Mouse (Mus musculus) CH12.LX (cell line): ENCODE measurements at regions not wholly inside any gene's neighbourhood (a gene's known extent, or its start where the extent isn't known, plus 50 kb on each side); places are given as distances from the start of the nearest gene placed in this dataset.

Experiments
- CHD2 ChIP-seq: IDR thresholded peaks from 2 replicates; pipeline ENCODE4 v1.6.1; 2011; ENCODE audit warnings: low read length, improper control_type of control experiment
- CTCF ChIP-seq, 2 experiments: IDR thresholded peaks in 1 of 2; conservative IDR thresholded peaks in 1 of 2; 2 replicates each; pipeline ENCODE4 v1.5.1; 2011 to 2012; ENCODE audit warnings: low read depth in 2 of 2, low read length in 2 of 2, improper control_type of control experiment in 1 of 2, inconsistent platforms in 1 of 2, mild to moderate bottlenecking in 1 of 2, moderate library complexity in 1 of 2
- EP300 ChIP-seq: IDR thresholded peaks from 2 replicates; pipeline ENCODE4 v1.6.1; 2011; ENCODE audit warnings: low read length, improper control_type of control experiment
- TBP ChIP-seq: conservative IDR thresholded peaks from 2 replicates; pipeline ENCODE4 v1.6.1; 2011; ENCODE audit warnings: low read depth, low read length, improper control_type of control experiment
- ZNF384 ChIP-seq: IDR thresholded peaks from 2 replicates; pipeline ENCODE4 v1.6.1; 2012; ENCODE audit warnings: low read depth, low read length, improper control_type of control experiment, inconsistent platforms

- TF ChIP-seq EP300 (no peak), CTCF (conservative IDR thresholded peaks at IDR 0.05 in 1 of 2, IDR thresholded peaks at IDR 0.05 in 1 of 2; ENCODE audit: low read depth in 2 of 2, low read length in 2 of 2) (no peak), CHD2 (no peak), TBP (no peak), ZNF384 (no peak)
Measured at GRCm38 (mm10) chr9:61533237-61533636, 161.1 kb downstream of the Tle3 start.
